Mouse (Mus musculus): Measurements from ENCODE around the gene Tnfaip8l2.

GRCm38 (mm10) chr3:95181841-95182240 lies 39.7 kb upstream of the Tnfaip8l2 start:
- TF ChIP-seq CTCF (IDR thresholded peaks at IDR 0.05; ENCODE audit: borderline replicate concordance, control insufficient read depth, extremely low read depth, insufficient read depth, low read length, poor library complexity) (no peak), POLR2A (IDR thresholded peaks at IDR 0.05; ENCODE audit: control insufficient read depth, extremely low read depth, insufficient read depth, low read length, poor library complexity) (no peak)

All from thymus, adult 2 months (tissue).